Mouse (Mus musculus): ENCODE data around the gene Rbpjl. TPM values are rescaled to one million over a fixed set of nuclear protein-coding genes. Genes with fewer than 3 reads are reported as not detected.
A peak's percentile ranks its signal among the peaks of the same experiment; 100 is the strongest.

Rbpjl gene
- under 1 TPM; 0.24 to 0.40 TPM for total RNA-seq (2021)

DNA sequence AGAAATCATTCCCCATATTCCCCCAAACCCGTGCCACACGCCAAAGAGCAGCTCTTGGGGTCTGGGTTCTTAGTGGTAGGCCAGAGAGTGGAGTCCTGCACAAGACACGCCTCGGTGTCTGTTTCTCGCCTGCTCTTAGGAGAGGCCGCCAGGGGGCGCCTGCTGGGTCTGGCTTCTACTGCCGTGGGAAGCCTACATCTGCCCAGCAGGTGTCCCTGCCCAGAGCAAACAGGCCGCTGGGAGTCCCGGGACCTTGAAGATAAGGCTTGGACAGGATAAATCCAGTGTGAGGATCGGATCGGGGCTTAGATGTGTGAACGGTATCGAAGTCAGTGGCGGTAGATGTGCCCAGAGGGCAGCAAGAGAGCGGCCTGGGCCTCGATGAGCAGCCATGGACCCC, at the start of gene Rbpjl:
Rbpjl (plus strand) TSS at position 236 of the 400 bp plus-strand sequence.
- intact Hi-C loops (cut with DNase I) = no loop called here

DNA sequence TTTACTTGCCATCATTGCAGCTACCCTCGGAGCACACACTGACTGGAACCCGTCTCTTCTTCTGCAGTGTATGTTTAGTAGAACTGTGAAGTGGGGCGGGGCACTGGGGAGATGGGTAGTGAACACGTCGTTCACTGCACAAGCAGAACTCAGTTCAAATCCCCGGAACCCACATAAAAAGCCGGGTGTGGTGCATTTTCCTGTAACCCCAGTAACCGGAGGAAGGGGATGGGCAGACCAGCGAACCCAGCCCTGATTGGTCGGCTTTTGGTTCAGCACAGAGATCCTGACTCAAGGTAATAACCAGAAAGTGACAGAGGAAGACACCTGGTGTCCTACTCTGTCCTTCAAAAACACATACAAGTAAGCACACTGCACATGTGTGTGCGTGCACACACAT, 49.6 kb upstream of the Rbpjl start:
- DNase-seq = no peak
- intact Hi-C loops (cut with DNase I) = no loop called here

More for the DNA sequence above, at the start of gene Rbpjl:
- DNase-seq = peak; percentile 70

DNA sequence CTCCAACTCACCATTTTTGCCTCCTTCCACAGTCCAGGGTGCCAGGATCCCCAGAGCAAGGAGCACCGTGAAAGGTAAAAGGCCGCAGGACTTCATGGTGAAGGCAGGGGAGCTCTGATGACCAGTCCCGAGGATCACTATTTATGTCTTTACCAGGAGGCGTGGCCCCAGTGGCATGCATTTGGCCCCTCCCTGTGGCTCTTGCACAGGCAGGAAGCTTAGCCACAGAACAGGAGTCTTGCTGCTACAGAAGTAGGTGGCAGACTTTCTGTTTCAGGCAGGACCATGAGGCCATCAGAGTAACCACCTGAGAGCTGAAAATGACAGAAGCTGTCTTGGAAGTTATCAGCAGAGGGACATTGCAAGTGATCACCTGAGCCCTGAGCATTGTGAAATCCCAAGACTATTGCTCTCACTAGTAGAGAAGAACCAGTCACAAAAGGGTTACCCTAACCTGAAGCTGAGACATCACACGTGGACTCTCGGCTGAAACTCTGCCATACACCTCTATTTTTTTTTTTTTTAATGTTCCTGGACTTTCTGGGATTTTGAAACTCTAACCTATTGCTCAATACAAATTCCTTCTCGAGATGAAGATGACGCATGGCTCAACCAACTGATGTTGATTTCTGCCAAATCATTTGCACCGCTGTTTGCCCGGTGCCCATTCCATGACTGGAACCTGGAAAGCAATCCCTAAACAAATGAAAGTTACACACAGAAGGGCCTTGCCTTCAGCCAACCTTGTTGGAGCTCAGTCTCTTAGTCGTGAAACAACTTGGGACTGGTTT, 46.6 kb upstream of the Rbpjl start:
- DNase-seq = no peak
- intact Hi-C loops (cut with DNase I) = no loop called here

DNA sequence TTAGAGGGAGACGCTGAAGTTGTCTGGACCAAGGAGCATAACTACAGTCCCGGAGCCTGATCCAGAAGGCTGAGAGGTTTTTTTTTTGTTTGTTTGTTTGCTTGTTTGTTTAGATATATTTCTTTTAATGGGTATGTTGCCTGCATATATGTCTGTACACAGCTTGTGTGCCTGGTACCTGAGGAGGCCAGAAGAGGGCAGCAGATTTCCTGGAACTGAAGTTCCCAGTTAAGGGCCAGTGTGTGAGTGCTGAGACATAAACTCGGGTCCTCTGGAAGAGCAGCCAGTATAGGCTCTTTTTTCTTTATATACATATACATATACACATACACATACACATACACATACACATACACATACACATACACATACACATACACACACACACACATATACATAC, 44.6 kb upstream of the Rbpjl start:
- DNase-seq = no peak
- intact Hi-C loops (cut with DNase I) = no loop called here

DNA sequence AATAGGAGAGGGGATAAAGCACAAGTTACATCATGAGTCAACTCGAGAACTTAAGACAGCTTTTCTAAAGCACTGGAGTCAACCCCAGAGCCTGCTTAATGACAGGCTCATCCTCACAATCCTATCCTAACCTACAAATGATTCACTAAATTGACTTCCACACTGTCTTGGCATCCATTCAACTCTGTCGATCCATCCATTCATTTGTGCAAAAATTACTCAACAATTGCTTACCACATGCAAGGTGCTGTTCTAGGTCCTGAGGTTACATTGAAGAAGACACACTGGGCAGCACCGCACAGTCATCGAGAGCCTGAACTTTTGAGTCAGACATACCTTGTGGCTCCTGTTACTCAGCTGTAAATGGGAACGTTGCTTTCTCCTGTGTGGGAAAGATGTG, 43.9 kb upstream of the Rbpjl start:
- intact Hi-C loops (cut with DNase I) = no loop called here
- DNase-seq = no peak

DNA sequence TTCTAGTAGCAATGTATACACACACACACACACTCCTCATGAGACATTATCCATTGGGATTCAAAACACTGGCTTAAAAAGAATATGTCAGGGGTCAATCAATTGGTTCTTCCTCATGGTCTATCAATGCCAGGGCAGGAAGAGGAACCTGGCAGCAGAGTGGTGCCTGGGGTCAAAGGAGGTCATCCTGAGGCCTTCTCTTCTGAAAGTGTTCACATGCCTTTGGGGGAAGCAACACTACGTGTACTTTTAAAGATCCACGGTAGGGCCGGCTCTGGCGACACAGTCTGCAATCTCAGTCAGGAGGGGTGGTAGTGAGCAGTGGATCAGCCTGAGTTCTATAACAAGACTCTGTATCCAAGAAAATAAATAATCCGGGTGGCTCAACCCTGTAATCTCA, 43.3 kb upstream of the Rbpjl start:
- no peak for DNase-seq
- intact Hi-C loops (cut with DNase I) = no loop called here

DNA sequence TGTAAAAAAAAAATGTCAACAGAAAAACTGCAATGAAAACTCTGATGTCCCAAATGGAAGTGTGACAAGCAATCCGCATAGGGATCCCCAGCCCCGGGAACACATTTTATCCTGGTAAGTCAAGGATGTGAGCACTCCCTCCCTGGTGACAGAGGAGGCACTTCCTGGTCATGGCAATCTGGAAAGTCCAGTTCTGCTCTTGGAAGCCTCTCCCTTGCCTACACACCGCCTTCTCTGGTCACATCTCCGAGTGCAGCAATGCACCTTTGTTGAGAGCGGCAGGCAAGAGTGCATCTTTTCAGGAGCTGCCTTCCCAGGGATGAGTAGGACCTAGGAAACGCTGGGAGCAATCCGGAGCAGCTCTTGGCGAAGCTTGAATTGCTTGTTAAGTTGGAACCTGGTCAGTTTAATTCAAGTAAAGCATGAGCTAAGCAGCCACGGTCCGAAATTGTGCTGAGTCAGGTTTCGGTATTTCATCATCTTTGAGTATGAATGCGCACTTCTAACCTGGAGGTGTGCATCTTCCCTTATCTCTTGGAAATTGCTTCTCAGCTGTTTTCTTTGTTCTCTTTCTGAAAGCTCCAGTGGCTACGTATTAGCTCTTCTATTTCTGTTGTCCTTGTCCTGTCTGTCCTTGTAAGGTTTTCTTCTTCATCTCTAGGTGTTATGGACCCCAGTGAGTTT, 41.8 kb upstream of the Rbpjl start:
- DNase-seq = no peak
- intact Hi-C loops (cut with DNase I) = no loop called here

DNA sequence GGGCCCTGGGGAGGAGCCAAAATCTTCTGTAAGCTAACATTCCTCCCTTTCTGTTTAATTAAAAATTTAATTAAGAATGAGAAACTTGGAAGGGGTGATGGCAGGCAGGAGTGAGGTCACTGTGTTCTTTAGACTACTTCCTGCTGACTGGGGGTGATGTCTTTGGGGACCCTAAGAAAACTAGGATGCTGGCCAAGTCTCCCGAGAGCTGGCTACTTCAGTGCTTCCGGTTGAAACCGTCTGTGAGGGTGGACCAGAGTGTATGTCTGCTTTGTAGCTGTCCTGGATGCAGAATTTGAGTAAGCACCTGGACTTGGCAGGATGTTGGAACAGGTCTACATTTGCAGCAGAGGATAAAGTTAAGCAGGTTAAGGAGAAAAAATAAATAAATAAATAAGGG, 36.0 kb upstream of the Rbpjl start:
- no peak for DNase-seq
- intact Hi-C loops (cut with DNase I) = no loop called here

DNA sequence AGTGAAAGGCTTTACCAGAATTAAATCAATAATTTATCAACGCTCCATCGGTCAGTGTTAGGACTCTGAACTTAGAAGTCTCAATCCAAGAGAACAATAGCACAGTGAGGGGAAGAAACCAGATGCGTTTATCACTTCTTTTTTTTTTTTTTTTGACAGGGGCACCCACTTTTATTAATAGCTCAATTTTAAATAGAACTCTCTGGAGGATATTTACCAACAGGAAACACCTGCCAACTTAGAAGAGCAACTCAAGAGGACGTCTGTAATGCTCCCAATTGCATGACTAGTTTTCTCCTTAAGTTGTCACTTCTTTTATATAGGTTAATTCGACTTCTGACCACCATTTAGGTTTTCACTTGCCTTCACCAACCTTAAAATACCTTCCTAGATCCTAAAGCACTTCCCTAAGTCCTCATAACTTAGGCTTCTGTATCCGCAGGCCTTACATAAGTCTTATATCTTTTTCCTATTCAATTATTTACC, 34.3 kb upstream of the Rbpjl start:
- no peak for DNase-seq
- intact Hi-C loops (cut with DNase I) = no loop called here

DNA sequence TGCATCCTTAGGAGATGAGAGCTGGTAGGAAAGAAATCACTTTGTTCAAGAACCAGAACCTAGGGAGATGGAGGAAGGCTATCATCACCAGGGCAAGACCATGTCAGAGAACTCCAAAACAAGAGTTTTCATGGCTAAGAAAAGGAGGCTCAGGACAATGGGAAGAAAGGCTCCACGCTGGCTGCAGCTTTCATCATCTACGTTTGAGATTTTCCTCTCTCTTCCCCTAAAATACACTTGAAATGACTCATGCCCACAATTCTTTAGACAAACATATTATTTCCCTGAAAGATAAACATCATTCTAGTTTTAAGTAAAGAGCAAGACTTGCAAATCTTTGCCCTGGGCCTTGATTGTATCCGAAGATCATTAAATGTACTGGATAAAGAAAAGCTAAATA, 31.6 kb upstream of the Rbpjl start:
- no peak for DNase-seq
- intact Hi-C loops (cut with DNase I) = no loop called here

DNA sequence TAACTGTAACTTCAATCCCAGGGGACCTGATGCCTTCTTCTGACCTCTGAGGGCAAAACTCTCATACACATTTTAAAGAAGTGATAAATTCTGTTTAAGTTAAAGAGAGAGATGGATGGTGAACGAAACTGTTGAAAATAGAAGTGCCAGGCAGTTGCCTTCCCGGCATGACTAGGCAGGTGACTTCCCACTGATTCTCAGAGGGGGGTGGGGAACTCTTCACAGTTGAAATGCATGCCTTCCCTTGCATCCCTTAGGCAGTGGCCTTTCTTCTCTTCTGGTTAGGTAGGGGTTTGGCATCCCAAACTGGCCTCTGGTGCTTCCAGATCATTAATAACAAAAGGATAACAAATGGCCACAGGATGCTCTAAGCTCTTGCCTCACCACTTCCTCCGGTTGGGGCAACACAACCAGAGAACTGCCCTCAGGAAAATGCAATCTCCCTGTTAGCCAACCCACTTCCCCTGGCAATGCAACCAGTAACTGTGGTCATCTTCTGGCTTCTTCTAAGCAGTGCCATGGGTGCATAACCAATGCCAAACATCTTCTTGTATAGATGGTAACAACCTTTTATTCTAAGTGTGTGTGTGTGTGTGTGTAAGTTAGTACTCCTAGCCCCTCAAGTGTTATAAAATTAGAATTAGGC, 30.4 kb upstream of the Rbpjl start:
- no peak for DNase-seq
- intact Hi-C loops (cut with DNase I) = no loop called here

DNA sequence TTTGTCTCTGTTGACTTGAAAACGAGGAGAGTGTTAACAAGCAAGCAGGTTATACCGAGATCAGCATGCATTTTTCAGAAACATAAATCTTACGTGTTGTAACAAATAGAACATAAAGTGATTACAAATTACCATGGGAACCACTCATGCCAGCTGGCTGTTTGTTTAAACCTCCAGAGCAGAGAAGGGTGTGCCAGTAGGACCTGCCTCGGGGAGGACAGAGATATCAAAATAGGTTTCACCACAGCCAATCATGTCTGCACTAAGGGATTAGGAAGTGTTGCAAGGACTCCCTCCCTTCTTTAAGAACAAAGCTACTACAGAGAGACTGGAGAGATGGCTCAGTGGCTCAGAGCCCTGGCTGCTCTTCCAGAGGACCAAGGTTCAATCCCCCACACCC, 29.8 kb upstream of the Rbpjl start:
- DNase-seq = no peak

DNA sequence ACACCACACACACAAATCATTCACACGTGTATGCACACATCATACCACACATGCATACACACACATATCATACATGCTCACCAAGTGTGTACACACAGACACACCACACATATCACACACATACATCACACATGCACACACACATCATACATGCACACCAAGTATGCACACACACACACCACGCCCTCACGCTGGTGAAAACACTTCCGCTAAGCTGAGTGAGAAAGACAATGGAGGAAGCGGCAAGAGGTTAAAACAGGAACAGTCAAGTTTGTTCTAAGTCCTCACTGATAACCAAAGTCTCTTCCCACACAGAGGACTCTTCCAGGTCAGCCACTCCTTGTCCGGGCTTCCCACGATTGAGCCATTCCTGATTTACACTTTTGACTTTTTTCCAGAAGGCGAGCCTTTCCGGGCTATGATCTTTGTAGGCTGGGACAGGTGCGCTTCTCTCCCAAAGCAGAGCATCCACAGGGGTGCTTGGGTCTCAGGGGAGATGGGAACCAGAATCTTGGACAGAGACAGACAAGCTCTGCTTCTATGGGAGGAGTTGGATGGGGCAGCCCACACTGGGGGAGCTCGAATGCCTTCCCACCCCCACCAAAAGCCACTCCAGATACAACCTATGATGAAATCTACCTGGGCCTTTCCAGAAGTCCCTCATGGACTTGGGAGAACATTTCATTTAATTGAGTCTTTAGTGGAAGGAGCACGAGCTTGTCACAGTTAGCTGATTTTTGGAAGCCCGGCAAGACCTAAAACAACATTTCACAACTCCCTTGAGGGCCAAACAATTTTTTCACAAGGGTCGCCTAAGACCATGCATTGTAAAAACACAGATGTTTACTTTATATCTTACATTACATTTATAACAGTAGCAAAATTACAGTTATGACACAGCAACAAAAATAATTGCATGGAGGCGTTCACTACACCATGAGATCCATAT, 25.2 kb upstream of the Rbpjl start:
- intact Hi-C loops (cut with DNase I) = no loop called here
- DNase-seq = no peak

More for the DNA sequence above, 29.8 kb upstream of the Rbpjl start:
- intact Hi-C loops (cut with DNase I) = no loop called here

DNA sequence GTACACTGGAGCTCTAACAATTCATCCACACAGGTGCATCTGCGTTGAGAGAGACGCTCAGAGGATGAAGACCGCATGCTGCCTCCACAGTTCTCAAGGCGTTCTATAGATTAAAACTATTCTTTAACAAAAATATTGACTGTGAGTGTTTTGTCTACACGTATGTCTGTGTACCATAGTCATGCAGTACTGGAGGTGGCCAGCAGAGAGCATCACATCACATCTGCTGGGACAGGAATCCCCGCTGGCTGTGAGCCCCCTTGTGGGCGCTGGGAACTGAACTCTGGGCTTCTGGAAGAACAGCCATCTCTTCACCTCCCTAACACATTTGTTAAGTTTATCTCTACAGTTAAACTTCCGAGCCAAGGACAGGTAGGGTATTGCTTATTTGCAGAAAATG, 21.2 kb upstream of the Rbpjl start:
- intact Hi-C loops (cut with DNase I) = no loop called here
- no peak for DNase-seq

DNA sequence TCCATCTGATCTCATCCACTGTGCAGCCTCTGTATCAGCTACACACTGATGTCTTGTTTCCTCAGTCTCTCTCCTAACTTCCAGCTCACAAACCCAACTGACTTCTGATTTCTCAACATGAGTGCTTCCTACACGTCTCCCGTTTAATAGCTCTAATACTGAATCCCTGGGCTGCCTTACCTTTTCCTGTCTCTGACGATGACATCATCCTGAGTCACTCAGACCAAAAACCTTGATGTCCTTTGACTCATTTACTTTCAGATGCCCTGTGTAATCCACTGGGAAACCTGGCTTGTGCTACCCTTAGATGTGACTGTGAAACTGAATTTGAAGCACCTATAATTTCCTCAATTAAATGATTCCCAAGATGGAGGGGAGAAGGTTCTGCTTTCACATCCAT, 20.0 kb upstream of the Rbpjl start:
- intact Hi-C loops (cut with DNase I) = no loop called here
- DNase-seq = no peak

DNA sequence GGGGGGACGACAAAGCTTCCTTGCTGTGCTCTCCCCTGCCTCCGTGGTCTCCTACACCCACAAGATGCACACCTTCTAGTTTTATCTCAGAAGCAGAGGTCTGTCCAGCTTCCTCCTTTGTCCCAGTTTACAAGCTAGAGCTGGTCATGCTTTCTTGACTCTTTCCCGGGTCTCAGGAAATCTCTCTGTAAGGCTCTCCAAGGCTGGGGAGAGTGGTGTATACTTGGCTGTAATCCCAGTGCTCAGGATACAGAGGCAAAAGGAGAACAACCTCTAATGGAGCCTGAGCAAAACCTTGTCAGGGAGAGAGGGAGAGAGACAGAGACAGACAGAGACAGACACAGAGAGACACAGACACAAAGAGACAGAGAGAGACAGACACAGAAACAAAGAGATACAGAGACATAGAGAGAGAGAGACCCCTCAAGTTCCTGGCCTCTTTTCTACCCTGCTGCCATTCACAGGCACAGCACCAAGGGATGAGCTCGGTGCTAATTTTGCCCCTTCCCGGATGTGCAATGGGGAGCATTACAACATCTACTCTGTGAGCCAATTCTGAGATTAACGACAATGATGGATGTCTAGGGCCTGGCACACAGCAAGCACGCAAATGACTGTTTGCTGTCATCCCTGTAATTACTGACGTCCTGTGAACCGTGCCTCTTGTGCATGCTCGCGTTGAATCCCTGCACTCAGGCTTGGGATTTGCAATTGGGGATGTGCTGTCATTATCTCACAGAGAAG, 19.1 kb upstream of the Rbpjl start:
- intact Hi-C loops (cut with DNase I) = no loop called here
- no peak for DNase-seq

DNA sequence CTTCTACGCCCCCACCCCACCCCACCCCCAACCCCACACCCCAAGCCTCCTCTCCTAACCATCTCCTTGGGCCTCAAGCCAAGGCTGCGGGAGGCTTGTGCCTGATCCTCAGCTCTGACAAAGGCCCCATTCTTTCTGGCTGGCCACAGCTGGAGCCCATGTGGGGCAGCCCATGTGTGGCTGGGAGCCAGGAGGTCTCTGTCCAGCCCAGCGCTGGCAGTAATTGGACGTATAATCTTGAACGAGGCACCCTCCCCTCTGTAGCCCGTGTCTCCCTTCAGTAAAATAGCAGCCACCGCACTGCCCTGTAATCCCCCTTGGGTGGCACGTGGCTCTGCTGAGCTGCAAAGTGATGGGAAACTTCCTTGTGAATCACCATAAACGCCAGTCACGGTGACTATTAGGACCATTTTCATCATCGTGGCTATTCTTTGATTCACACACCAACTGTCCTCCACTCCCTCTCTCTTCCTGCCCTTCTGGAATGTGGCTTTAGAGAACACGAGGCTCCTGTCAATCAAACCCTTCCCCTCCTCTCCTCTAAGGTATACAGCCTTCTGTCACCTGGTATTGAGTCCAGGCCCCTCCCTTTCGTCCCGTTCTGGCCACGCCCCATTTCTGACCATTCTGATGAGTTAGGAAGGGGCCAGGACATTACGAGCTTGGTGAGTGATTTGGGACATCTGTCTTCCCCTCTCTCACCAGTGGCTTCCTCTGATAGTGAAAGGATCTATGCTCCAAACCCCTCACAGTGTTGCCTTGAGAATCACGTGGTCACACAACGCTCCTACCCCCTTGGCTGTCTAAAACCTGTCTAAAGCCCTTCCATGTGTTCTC, 16.8 kb upstream of the Rbpjl start:
- DNase-seq = peak; percentile 84
- intact Hi-C loops (cut with DNase I) = no loop called here

DNA sequence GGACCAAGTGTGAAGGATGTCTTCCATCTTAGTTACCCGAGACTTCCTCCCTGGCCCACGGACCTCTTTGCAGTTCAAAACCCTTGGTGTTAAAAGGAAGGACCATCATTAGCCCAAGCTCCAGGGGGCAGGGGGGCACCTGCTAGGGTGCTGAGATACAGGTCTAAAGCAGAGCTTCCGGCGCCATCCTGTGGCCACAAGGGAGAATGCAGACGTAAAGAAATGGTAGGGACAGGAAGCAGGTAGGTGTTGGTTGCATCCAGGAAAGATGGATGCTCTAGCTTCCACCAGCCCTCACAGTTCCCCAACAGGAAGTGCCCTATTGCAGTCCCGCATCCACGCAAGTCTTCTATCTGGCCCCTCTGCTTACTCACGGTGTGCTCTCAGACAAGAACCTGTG, 16.0 kb upstream of the Rbpjl start:
- intact Hi-C loops (cut with DNase I) = no loop called here
- peak; percentile 50 for DNase-seq

DNA sequence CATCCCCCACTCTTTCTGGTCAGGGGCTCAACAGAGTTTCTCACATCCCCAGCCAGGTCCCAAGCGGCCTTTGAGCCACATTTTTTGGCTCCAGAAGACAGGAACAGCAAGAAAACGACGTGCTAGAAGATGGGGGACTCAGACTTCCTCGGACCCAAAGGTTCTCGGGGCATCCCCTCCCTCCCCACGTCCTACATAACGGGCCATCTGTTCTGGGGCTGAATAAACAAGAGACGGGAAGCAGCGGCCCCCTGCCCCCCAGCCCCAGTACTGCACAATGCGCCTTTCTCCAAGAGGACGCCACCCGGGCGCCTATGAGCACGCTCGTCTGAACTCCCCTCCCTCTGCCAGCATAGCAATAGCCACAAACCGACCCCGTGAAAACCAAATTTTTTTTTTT, 13.9 kb upstream of the Rbpjl start, which contains the start of gene Slpi:
Slpi (minus strand) TSS at position 76 of the 400 bp plus-strand sequence.
- intact Hi-C loops (cut with DNase I) = no loop called here

More for the DNA sequence above, 13.9 kb upstream of the Rbpjl start, which contains the start of gene Slpi:
- DNase-seq = peak; percentile 71
